Mouse (Mus musculus): ENCODE measurements around the gene Trp53tg5. TPM values are rescaled to one million over a fixed set of nuclear protein-coding genes. Genes with fewer than 3 reads are reported as not detected.
A peak's percentile ranks its signal among the peaks of the same experiment; 100 is the strongest.

Gene Trp53tg5
- total RNA-seq, 2 experiments from 2014 or later, result not detected

GRCm38 (mm10) chr2:164453047-164453757 is 20.3 kb downstream of the Trp53tg5 start:
- DNase-seq (ENCODE audit: low spot score in 2 of 2), result no peak

- no peak for DNase-seq (ENCODE audit: low spot score in 2 of 2)
These were observed 21.4 kb downstream of the Trp53tg5 start for GRCm38 (mm10) chr2:164452000-164452676.

GRCm38 (mm10) chr2:164449341-164450042 is 24.0 kb downstream of the Trp53tg5 start:
- DNase-seq (ENCODE audit: low spot score in 2 of 2), result no peak

- no peak for DNase-seq (ENCODE audit: low spot score in 2 of 2)
These were observed 24.6 kb downstream of the Trp53tg5 start for GRCm38 (mm10) chr2:164448921-164449320.

DNA sequence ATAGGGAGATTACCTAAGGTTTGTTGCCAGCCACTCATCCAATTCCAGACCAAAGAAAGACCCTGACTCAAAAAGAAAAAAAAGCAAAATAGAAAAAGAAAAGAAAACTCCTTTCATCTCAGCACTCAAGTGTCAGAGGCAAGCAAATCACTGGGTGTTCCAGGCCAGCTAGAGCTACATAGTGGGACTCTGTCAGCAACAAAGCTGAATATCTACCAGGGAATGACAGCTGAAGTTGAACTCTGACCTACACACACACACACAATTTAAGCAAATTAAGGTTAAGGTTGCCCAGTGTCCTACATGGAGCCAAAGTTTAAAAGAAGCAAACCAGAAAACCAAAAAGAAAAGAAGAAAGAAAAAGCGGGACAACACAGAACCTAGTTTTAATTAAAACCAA is 25.4 kb downstream of the Trp53tg5 start:
- no peak for DNase-seq (ENCODE audit: low spot score in 2 of 2)

GRCm38 (mm10) chr2:164446086-164446469 is 27.4 kb downstream of the Trp53tg5 start:
- DNase-seq (ENCODE audit: low spot score in 2 of 2), result no peak

DNA sequence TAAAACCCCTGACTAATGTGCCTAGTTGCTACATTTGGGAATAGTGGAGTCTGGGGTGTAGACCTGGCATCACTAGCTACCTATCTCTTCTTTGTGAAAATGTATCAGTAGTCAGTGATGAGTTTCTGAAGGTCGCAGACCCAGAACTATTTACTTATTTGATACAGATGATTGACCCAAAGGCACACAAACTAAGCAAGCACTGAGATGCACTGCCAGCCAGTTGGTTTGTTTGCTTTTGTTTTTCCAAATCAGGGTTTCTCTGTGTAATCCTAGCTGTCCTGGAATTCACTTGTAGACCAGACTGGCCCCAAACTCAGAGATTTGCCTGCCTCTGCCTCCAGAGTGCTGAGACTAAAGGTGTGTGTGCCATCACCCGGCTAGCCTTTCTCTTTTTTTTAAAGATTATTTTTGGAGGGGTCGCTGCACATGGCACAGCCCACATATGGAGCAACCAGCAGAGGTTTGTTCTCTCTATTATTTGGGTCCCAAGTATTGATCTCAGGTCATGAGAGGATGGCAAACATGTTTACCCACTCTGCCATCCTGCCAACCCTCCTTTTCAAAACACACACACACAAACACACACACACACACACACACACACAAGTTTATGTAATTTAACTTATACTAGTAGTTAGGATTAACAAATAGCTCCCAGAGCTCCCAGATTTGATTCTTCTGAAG is 28.0 kb downstream of the Trp53tg5 start:
- no peak for DNase-seq (ENCODE audit: low spot score in 2 of 2)

- DNase-seq (ENCODE audit: low spot score in 2 of 2), result no peak
These were observed 28.8 kb downstream of the Trp53tg5 start for GRCm38 (mm10) chr2:164444701-164445100.

DNA sequence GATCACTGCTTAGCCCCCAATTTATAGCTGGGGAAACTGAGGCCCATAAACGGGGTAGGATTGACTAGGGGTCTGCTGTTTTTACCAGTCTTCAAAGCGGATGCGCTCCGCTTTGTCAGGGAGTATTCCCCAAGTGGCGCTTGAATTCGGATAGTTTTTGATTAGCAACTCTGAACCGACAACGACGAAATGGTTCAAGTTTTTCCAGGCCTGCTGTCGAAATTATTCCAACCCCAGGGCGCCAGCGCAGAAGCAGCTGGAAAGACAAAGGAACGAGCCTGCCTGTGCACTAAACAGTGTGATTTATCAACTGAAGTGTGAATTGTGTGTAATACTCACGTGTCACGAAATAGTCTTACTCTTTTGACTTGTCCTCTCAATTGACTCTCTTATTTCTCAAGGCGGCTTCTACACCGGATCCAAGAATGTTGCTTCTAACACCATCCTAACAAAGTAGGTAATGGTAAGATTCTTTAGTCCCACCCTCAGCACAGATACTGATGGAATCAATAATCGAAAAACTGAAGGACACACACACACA is 30.0 kb downstream of the Trp53tg5 start, which contains the start of gene Sdc4:
TSS of gene Sdc4 (minus strand) at position 428 of the 541 bp plus-strand sequence.
- DNase-seq (ENCODE audit: low spot score in 2 of 2), result no peak

GRCm38 (mm10) chr2:164443051-164443437 is 30.5 kb downstream of the Trp53tg5 start:
- peak; percentile 76 to 78 for DNase-seq (ENCODE audit: low spot score in 2 of 2)

DNA sequence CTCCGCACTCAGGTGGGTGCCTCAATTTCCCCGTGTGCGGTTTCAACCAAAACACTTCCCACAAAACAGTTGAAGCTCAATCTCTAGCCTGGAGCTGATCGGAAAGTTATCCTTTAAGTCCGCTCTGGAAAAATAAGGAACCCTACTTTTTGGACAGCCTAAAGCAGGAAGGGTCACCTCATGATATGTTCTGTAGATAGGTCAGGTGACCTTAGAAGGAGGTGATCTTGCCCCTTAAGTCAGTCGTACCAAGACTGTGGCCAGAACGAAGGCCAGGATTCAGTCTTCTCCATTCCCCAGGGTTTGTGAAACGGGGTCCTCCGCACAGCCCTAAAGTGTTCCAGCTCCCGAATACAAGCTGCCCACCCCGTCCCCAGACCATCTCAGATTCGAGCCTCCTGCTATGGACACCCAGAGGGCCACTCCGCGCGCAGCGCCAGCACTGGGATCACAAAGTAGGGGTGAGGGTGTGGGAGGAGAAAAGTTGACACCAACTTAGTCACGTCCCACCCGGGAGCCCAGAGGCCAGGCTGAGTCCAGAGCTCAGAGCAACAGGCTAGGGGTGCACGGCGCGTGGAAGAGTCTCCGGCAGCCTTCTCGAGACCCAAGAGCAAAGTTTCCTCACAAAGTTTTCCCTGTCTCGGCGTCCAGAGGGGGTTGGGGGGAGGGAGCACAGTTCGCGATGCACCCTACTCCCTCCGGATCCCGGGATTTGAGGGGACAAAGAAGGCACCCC is 31.0 kb downstream of the Trp53tg5 start:
- no peak for DNase-seq (ENCODE audit: low spot score in 2 of 2)

- DNase-seq (ENCODE audit: low spot score in 2 of 2), result no peak
These were observed 31.8 kb downstream of the Trp53tg5 start for GRCm38 (mm10) chr2:164441731-164442130.

DNA sequence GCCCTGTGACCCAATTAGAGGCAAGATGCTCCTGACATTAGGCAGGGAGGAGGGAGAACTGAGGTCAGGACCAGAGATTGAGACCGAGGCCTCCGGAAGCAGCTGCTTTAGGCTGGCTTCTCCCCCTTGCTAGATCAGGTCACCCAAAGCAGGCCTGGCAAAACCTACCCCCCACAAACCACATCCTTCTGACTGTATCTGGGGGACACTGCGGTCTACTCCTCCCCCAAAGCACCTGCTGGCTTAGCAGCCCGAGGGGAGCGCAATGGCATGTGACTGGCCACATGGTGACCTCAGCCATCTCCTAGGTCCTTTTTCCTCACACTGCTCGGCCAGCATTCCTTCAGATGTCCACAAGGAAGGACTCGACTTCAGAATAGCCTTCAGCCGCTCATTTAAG is 32.4 kb downstream of the Trp53tg5 start:
- no peak for DNase-seq (ENCODE audit: low spot score in 2 of 2)

DNA sequence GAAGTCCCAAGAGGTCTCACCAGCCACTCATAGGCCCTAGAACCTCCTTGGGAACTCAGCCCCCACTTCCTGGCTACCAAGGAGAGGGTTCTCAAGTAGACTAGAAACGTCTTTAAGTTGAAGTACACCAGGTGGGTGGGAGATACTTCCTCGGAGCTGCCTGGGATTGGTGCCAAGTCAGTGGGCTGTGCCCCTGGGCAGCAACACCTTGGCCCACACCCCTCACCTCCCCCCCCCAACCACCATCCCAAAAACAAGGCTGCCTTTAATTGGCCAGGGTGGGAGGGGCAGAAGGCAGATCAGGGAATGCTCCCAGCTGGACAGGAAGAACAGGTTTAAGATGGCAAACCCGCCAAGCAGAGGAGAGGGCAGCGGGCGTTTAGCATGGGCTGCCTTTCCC is 33.2 kb downstream of the Trp53tg5 start:
- DNase-seq (ENCODE audit: low spot score in 2 of 2), result no peak

- no peak for DNase-seq (ENCODE audit: low spot score in 2 of 2)
These were observed 34.5 kb downstream of the Trp53tg5 start for GRCm38 (mm10) chr2:164439001-164439421.

DNA sequence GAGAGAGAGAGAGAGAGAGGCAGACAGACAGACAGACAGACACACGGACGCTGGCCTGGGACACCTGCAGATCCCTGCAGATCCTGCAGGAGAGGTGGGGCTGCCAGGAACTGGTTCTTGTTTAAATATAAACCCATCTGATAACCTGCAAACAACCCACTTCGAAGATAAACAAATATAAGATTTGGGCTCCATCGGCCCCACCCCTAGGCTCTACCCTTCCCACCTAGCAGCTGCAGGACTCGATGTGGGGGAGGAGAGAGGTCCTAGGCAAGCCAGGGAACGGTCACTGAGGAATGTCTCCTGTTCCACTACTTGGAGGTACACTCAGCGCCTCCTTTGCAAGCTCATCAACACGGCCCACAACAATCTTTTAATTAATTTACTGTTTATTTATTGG is 35.3 kb downstream of the Trp53tg5 start:
- DNase-seq (ENCODE audit: low spot score in 2 of 2), result no peak

GRCm38 (mm10) chr2:164437710-164438109 is 35.8 kb downstream of the Trp53tg5 start:
- DNase-seq (ENCODE audit: low spot score in 2 of 2), result no peak

- no peak for DNase-seq (ENCODE audit: low spot score in 2 of 2)
These were observed 36.6 kb downstream of the Trp53tg5 start for GRCm38 (mm10) chr2:164436961-164437360.

DNA sequence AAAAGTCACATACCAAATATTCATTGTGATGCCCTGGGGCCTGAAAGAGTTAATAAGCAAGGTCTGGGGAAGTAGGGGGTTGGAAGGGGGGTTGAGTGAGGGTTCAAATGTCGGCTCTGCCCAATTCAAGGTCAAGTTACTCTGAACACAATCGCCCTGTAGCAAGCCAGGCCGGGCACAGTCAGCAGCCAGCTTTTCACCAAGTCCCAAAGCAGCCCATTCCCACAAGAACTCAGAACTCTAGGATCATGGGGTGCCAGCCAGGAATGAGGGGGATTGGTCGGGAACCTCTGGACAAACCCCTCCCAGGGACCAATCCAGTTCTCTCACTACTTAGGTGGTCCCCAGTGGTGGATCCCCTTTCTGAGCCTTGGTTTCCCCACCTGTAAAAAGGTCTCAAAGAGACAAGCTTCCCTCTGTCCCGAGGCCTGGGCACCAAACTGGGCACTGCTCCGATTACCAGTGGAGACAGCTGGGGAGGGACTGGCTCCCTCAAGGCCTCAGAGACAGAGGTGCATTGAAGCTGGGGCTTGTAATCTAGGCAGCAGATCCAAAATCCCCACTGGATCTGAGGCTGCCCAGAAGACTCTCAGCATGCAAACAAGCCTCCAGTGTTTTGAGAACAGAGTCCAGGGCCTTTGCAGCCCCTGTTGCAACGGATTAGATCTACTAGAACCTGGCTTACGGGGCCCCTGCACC is 37.2 kb downstream of the Trp53tg5 start:
- no peak for DNase-seq (ENCODE audit: low spot score in 2 of 2)
